Mouse (Mus musculus) C2C12 (cell line): ENCODE results near the gene Pigm. TPM values are rescaled to one million over a fixed set of nuclear protein-coding genes. Genes with fewer than 3 reads are reported as not detected.

Source experiments
- H3K27me3 ChIP-seq: one replicate; pipeline ENCODE4 v1.6.1; 2011; ENCODE audit not compliant: control insufficient read depth, insufficient read depth, insufficient read length
- H3K36me3 ChIP-seq: one replicate; pipeline ENCODE4 v1.6.1; 2011; ENCODE audit not compliant: control insufficient read depth, insufficient read depth
- H3K4me3 ChIP-seq: one replicate; pipeline ENCODE4 v1.5.1; 2011; ENCODE audit warnings: mild to moderate bottlenecking, control low read depth; ENCODE audit not compliant: poor library complexity, insufficient read depth, severe bottlenecking
- H3K79me2 ChIP-seq: one replicate; pipeline ENCODE4 v1.6.1; 2011; ENCODE audit not compliant: control insufficient read depth, insufficient read depth
- H3K79me3 ChIP-seq: one replicate; pipeline ENCODE4 v1.6.1; 2011; ENCODE audit warnings: low read depth, control low read depth
- H3ac ChIP-seq: one replicate; pipeline ENCODE3; 2011; ENCODE audit warnings: low read depth; ENCODE audit not compliant: control insufficient read depth, insufficient read length
- CEBPB ChIP-seq: IDR thresholded peaks from one replicate; pipeline ENCODE4 v1.6.1; 2011; ENCODE audit warnings: low read depth, mild to moderate bottlenecking, control low read depth, moderate library complexity
- CTCF ChIP-seq: IDR thresholded peaks from one replicate; pipeline ENCODE4 v1.5.1; 2011; ENCODE audit not compliant: control insufficient read depth, insufficient read depth, insufficient read length
- FOSL1 ChIP-seq: IDR thresholded peaks from one replicate; pipeline ENCODE4 v1.8.0; 2011; ENCODE audit warnings: mild to moderate bottlenecking, low read length; ENCODE audit not compliant: poor library complexity, insufficient read depth, severe bottlenecking
- MAX ChIP-seq: IDR thresholded peaks from one replicate; pipeline ENCODE4 v1.6.1; 2011; ENCODE audit warnings: mild to moderate bottlenecking, control low read depth
- MYOD1 ChIP-seq: IDR thresholded peaks from one replicate; pipeline ENCODE4 v1.6.1; 2011; ENCODE audit warnings: low read depth; ENCODE audit not compliant: control insufficient read depth, insufficient read length
- MYOG ChIP-seq: IDR thresholded peaks from one replicate; pipeline ENCODE4 v1.6.1; 2011; ENCODE audit not compliant: control insufficient read depth, insufficient read length; ENCODE audit errors: extremely low read depth
- USF1 ChIP-seq: IDR thresholded peaks from one replicate; pipeline ENCODE4 v1.6.1; 2011; ENCODE audit warnings: low read depth, mild to moderate bottlenecking, control low read depth, moderate library complexity
- polyA plus RNA-seq: library from polyadenylated mRNA; unstranded; fragments of >200 nt; fragmentation: generic; extraction: Trizol; gene quantifications from one replicate; pipeline ENCODE4 v1.2.1, GENCODE M21; 2012; ENCODE audit warnings: missing spikeins

Gene Pigm
- polyA plus RNA-seq, 1 experiment = 3.8 TPM

DNA sequence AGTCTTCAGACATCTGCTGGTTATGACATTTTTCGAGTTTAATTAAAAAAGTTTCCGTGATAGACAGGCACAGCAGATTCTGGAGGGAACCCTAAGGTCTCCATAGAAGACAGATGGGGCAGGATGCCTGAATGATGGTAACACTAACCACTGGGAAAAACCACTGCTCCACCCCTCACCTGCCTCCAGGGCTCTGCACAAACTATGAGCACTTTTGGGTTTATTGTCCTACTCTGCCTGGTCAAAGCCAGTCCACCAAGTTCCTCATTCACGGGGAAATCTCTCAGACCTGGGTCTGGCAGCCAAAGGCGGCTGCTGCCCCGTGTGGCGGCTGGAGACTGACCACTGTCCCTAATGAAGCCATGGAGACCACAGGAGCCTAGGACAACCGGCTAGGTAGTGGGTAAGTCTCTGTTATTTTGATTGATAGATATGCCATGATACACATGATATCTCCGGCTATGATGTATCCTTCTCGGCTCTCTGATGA lies 54.4 kb downstream of the Pigm start:
- H3ac ChIP-seq = no peak overlapping the region
- H3K79me2 ChIP-seq = no peaks in the 10 kb centered on the region
- H3K36me3 ChIP-seq = no peaks in the 10 kb centered on the region
- no peak overlapping the region for H3K4me3 ChIP-seq
- no peaks in the 10 kb centered on the region for H3K79me3 ChIP-seq
- TF ChIP-seq MAX (no peak), CEBPB (no peak), MYOG (no peak)
- H3K27me3 ChIP-seq = no peaks in the 10 kb centered on the region

GRCm38 (mm10) chr1:172431836-172432586 lies 55.7 kb downstream of the Pigm start:
- Histone ChIP-seq H3ac (no peak overlapping the region), H3K79me2 (no peaks in the 10 kb centered on the region), H3K27me3 (no peaks in the 10 kb centered on the region), H3K36me3 (no peaks in the 10 kb centered on the region), H3K4me3 (no peak overlapping the region), H3K79me3 (no peaks in the 10 kb centered on the region)
- no peak for TF ChIP-seq MYOD1
- no peak for TF ChIP-seq MYOG
- TF ChIP-seq FOSL1 = no peak
- no peak for TF ChIP-seq CTCF
- no peak for TF ChIP-seq USF1
- no peak for TF ChIP-seq CEBPB

GRCm38 (mm10) chr1:172432587-172432955 lies 56.2 kb downstream of the Pigm start:
- Histone ChIP-seq H3K4me3 (no peak overlapping the region), H3K27me3 (no peaks in the 10 kb centered on the region), H3K36me3 (no peaks in the 10 kb centered on the region), H3K79me3 (no peaks in the 10 kb centered on the region), H3K79me2 (no peaks in the 10 kb centered on the region), H3ac (no peak overlapping the region)
- TF ChIP-seq CEBPB (no peak), MYOD1 (no peak), CTCF (no peak), USF1 (no peak), FOSL1 (no peak), MYOG (no peak), MAX (no peak)

GRCm38 (mm10) chr1:172433012-172433850 lies 56.9 kb downstream of the Pigm start:
- Histone ChIP-seq H3K79me3 (no peaks in the 10 kb centered on the region), H3K27me3 (no peaks in the 10 kb centered on the region), H3K4me3 (no peak overlapping the region), H3K36me3 (no peaks in the 10 kb centered on the region), H3ac (no peak overlapping the region), H3K79me2 (no peaks in the 10 kb centered on the region)
- TF ChIP-seq MYOD1 = no peak
- no peak for TF ChIP-seq FOSL1
- no peak for TF ChIP-seq CTCF

Other genes starting within 250 kb of the Pigm start
- gene Pex19, start 249.8 kb upstream of the Pigm start, polyA plus RNA-seq = 79.6 TPM
- gene Dcaf8, start 228.5 kb upstream of the Pigm start, polyA plus RNA-seq = 37.6 TPM
- 125 TPM for gene Pea15a, start 169.7 kb upstream of the Pigm start, polyA plus RNA-seq
- 0.12 TPM for gene Casq1, start 156.7 kb upstream of the Pigm start, polyA plus RNA-seq
- not detected for gene Atp1a4, start 118.1 kb upstream of the Pigm start, polyA plus RNA-seq
- gene Igsf8, start 114.9 kb upstream of the Pigm start, polyA plus RNA-seq = 95.3 TPM
- gene Atp1a2, start 78.5 kb upstream of the Pigm start, polyA plus RNA-seq = 0.76 TPM
- gene Kcnj9, start 47.2 kb upstream of the Pigm start, polyA plus RNA-seq = 0.06 TPM
- gene Kcnj10, start 35.3 kb upstream of the Pigm start, polyA plus RNA-seq = not detected
- gene Slamf9, start 98.8 kb downstream of the Pigm start, polyA plus RNA-seq = 0.19 TPM
- gene Igsf9, start 105.2 kb downstream of the Pigm start, polyA plus RNA-seq = 4.1 TPM
- gene Tagln2, start 123.5 kb downstream of the Pigm start, polyA plus RNA-seq = 771 TPM
- not detected for gene Cfap45, start 144.3 kb downstream of the Pigm start, polyA plus RNA-seq
- not detected for gene Vsig8, start 179.4 kb downstream of the Pigm start, polyA plus RNA-seq
- gene Slamf8, start 214.0 kb downstream of the Pigm start, polyA plus RNA-seq = not detected
- not detected for gene Fcrl6, start 226.0 kb downstream of the Pigm start, polyA plus RNA-seq